Mouse (Mus musculus): ENCODE data around the gene Spaca6. TPM values are rescaled to one million over a fixed set of nuclear protein-coding genes. Genes with fewer than 3 reads are reported as not detected.

Gene Spaca6
- polyA plus RNA-seq, 1 experiment from 2014 or later, result 17.2 TPM

- H3K9me3 ChIP-seq (replicated peaks), result no peaks in the 10 kb centered on the region
- H3K4me1 ChIP-seq (replicated peaks), result no peaks in the 10 kb centered on the region
- no peak overlapping the region for H3K4me3 ChIP-seq
- no peaks in the 10 kb centered on the region for H3K27me3 ChIP-seq
- no peak overlapping the region for H3K9ac ChIP-seq
- no peak for ATAC-seq (replicated peaks; ENCODE audit: insufficient number of reproducible peaks, insufficient read depth, low FRiP score, low read depth)
- 68% methylated on average over 2 of the region's 2 CpGs for WGBS
- no peak overlapping the region for H3K27ac ChIP-seq
- H3K4me2 ChIP-seq, result no peak overlapping the region
- H3K36me3 ChIP-seq, result no peaks in the 10 kb centered on the region
Measured at GRCm38 (mm10) chr17:17870892-17871550, 44.1 kb downstream of the Spaca6 start.

- Histone ChIP-seq H3K4me3 (no peak overlapping the region), H3K9me3 (replicated peaks) (no peaks in the 10 kb centered on the region), H3K27me3 (no peaks in the 10 kb centered on the region), H3K4me1 (replicated peaks) (no peaks in the 10 kb centered on the region), H3K36me3 (no peaks in the 10 kb centered on the region), H3K9ac (no peak overlapping the region), H3K4me2 (no peak overlapping the region), H3K27ac (no peak overlapping the region)
- ATAC-seq (replicated peaks; ENCODE audit: insufficient number of reproducible peaks, insufficient read depth, low FRiP score, low read depth), result no peak
- 79% methylated on average over 2 of the region's 2 CpGs for WGBS
Measured at GRCm38 (mm10) chr17:17871697-17872096, 44.7 kb downstream of the Spaca6 start.

- Histone ChIP-seq H3K4me3 (no peak overlapping the region), H3K36me3 (no peaks in the 10 kb centered on the region), H3K9me3 (replicated peaks) (no peaks in the 10 kb centered on the region), H3K4me2 (no peak overlapping the region), H3K9ac (no peak overlapping the region), H3K4me1 (replicated peaks) (no peaks in the 10 kb centered on the region), H3K27me3 (no peaks in the 10 kb centered on the region), H3K27ac (no peak overlapping the region)
- no peak for ATAC-seq (replicated peaks; ENCODE audit: insufficient number of reproducible peaks, insufficient read depth, low FRiP score, low read depth)
- 68% methylated on average over 1 of the region's 1 CpGs for WGBS
Measured at GRCm38 (mm10) chr17:17879347-17879746, 52.4 kb downstream of the Spaca6 start.

- no peak for ATAC-seq (replicated peaks; ENCODE audit: insufficient number of reproducible peaks, insufficient read depth, low FRiP score, low read depth)
- no peak overlapping the region for H3K4me3 ChIP-seq
- no peaks in the 10 kb centered on the region for H3K36me3 ChIP-seq
- no peaks in the 10 kb centered on the region for H3K4me1 ChIP-seq (replicated peaks)
- no peaks in the 10 kb centered on the region for H3K9me3 ChIP-seq (replicated peaks)
- no peaks in the 10 kb centered on the region for H3K27me3 ChIP-seq
- H3K4me2 ChIP-seq, result no peak overlapping the region
- 70% methylated on average over 3 of the region's 3 CpGs for WGBS
- no peak overlapping the region for H3K9ac ChIP-seq
- H3K27ac ChIP-seq, result no peak overlapping the region
Measured at GRCm38 (mm10) chr17:17882672-17883071, 55.7 kb downstream of the Spaca6 start.

- no peak for ATAC-seq (replicated peaks; ENCODE audit: insufficient number of reproducible peaks, insufficient read depth, low FRiP score, low read depth)
- Histone ChIP-seq H3K4me2 (no peak within 1 kb of the TSS), H3K9ac (no peak within 1 kb of the TSS), H3K27ac (no peak within 1 kb of the TSS), H3K36me3 (no peaks in the 10 kb centered on the region), H3K4me1 (replicated peaks) (no peaks in the 10 kb centered on the region), H3K9me3 (replicated peaks) (no peaks in the 10 kb centered on the region), H3K27me3 (no peaks in the 10 kb centered on the region), H3K4me3 (no peak within 1 kb of the TSS)
- 55% methylated on average over 1 of the region's 1 CpGs for WGBS
Measured at GRCm38 (mm10) chr17:17883840-17884239, 56.9 kb downstream of the Spaca6 start, which contains the start of gene Fpr1. Gene Fpr1 (minus strand): TSS chr17:17883940.

- no peak within 1 kb of the TSS for H3K4me3 ChIP-seq
- no peak within 1 kb of the TSS for H3K4me2 ChIP-seq
- H3K4me1 ChIP-seq (replicated peaks), result no peaks in the 10 kb centered on the region
- no peaks in the 10 kb centered on the region for H3K36me3 ChIP-seq
- H3K27ac ChIP-seq, result no peak within 1 kb of the TSS
- H3K9ac ChIP-seq, result no peak within 1 kb of the TSS
- H3K27me3 ChIP-seq, result no peaks in the 10 kb centered on the region
- ATAC-seq (replicated peaks; ENCODE audit: insufficient number of reproducible peaks, insufficient read depth, low FRiP score, low read depth), result no peak
- no peaks in the 10 kb centered on the region for H3K9me3 ChIP-seq (replicated peaks)
- 50% methylated on average over 1 of the region's 1 CpGs for WGBS
Measured at GRCm38 (mm10) chr17:17887774-17888248, 60.9 kb downstream of the Spaca6 start, which contains the start of the genes Fpr2 and Fpr3. Gene Fpr2 (plus strand): TSS chr17:17887824. Gene Fpr3 (plus strand): TSS chr17:17887852.

GRCm38 (mm10) chr17:17889732-17890425 is 62.9 kb downstream of the Spaca6 start:
- Histone ChIP-seq H3K27ac (no peak overlapping the region), H3K27me3 (no peaks in the 10 kb centered on the region), H3K9ac (no peak overlapping the region), H3K4me1 (replicated peaks) (no peaks in the 10 kb centered on the region), H3K9me3 (replicated peaks) (no peaks in the 10 kb centered on the region), H3K4me3 (no peak overlapping the region), H3K36me3 (no peaks in the 10 kb centered on the region), H3K4me2 (no peak overlapping the region)
- no peak for ATAC-seq (replicated peaks; ENCODE audit: insufficient number of reproducible peaks, insufficient read depth, low FRiP score, low read depth)
- 82% methylated on average over 2 of the region's 2 CpGs for WGBS

MicroRNA genes within 50 kb of the gene (microRNA counts, 519-probe panel; counts per million panel counts)
- microRNA mmu-let-7e (4,387 counts per million, percentile 95 among the panel's probes with 10 or more counts), microRNA mmu-miR-125a-3p (2,991 counts per million, percentile 72 among the panel's probes with 10 or more counts), microRNA mmu-miR-125a-5p (4,595 counts per million, percentile 97 among the panel's probes with 10 or more counts), microRNA mmu-miR-99b (3,810 counts per million, percentile 89 among the panel's probes with 10 or more counts)

Small RNA genes lying within 50 kb of the gene (microRNA-seq; reads per million reads assigned to microRNA genes)
- gene Gm25927, result not detected
- 4,315 reads per million, percentile 91 among the genes with 10 or more reads in this experiment for gene Mir125a
- gene Mir99b, result 20,093 reads per million, percentile 97 among the genes with 10 or more reads in this experiment
- not detected for gene Mirlet7e

Other genes starting within 250 kb of the Spaca6 start
- gene Lnpep, start 202.1 kb upstream of the Spaca6 start, polyA plus RNA-seq (2015; fragmentation: Nextera tagmentation; extraction: Ambion mirVana), result 11.0 and 12.3 TPM in 2 replicates
- gene Vmn2r90, start 123.4 kb upstream of the Spaca6 start, polyA plus RNA-seq (2015; fragmentation: Nextera tagmentation; extraction: Ambion mirVana), result not detected in 2 replicates
- 0.66 and 0.79 TPM in 2 replicates for gene Has1, start 28.0 kb downstream of the Spaca6 start, polyA plus RNA-seq (2015; fragmentation: Nextera tagmentation; extraction: Ambion mirVana)
- 0.38 and 0.58 TPM in 2 replicates for gene Fpr1, start 56.8 kb downstream of the Spaca6 start, polyA plus RNA-seq (2015; fragmentation: Nextera tagmentation; extraction: Ambion mirVana)
- gene Fpr2, start 60.7 kb downstream of the Spaca6 start, polyA plus RNA-seq (2015; fragmentation: Nextera tagmentation; extraction: Ambion mirVana), result 0.11 and 0.44 TPM in 2 replicates
- not detected in 2 replicates for gene Fpr3, start 60.7 kb downstream of the Spaca6 start, polyA plus RNA-seq (2015; fragmentation: Nextera tagmentation; extraction: Ambion mirVana)
- gene Fpr-rs4, start 194.6 kb downstream of the Spaca6 start, polyA plus RNA-seq (2015; fragmentation: Nextera tagmentation; extraction: Ambion mirVana), result not detected in 2 replicates
- not detected in 2 replicates for gene Vmn2r124, start 222.3 kb downstream of the Spaca6 start, polyA plus RNA-seq (2015; fragmentation: Nextera tagmentation; extraction: Ambion mirVana)

All from heart, embryonic 15.5 days (tissue).